Mouse (Mus musculus) lung, adult 10 weeks (tissue): Measurements from ENCODE around the gene Reln. TPM values are rescaled to one million over a fixed set of nuclear protein-coding genes. Genes with fewer than 3 reads are reported as not detected.

Experiments
- polyA plus RNA-seq: library from polyadenylated mRNA; stranded (reverse); fragments of 350-450 nt; fragmentation: Illumina TruSeq; extraction: RNeasy Lipid Tissue Mini Kit (QIAGEN cat#74804); gene quantifications from one replicate; pipeline ENCODE4 v1.2.3, GENCODE M21; 2014; ENCODE audit warnings: low read depth, low replicate concordance; ENCODE audit not compliant: insufficient read depth

Reln gene
- 3.8 TPM for polyA plus RNA-seq

DNA sequence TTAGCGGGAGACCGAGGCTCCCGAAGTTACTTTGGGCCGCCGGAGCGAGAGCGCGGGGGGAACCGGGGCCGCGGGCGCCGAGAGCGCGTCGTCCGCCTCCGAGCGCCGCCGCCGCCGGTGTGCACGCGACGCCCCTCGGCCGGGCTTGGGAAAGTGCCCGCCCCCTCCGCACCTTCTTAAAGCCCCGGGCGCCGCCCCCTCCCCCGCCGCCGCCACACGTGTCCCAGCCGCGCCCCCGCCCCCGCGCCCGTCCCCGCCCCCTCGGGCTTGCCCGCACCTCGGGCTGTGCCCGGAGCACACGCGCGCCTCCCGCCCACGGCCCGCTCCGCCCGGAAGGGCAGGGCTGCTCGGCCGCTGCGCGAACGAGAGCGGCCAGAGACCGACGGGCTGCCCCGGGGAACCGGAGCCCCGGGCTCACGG is at the start of gene Reln:
Gene Reln, minus strand, starts transcription at position 147 of the 420 bp plus-strand sequence.

DNA sequence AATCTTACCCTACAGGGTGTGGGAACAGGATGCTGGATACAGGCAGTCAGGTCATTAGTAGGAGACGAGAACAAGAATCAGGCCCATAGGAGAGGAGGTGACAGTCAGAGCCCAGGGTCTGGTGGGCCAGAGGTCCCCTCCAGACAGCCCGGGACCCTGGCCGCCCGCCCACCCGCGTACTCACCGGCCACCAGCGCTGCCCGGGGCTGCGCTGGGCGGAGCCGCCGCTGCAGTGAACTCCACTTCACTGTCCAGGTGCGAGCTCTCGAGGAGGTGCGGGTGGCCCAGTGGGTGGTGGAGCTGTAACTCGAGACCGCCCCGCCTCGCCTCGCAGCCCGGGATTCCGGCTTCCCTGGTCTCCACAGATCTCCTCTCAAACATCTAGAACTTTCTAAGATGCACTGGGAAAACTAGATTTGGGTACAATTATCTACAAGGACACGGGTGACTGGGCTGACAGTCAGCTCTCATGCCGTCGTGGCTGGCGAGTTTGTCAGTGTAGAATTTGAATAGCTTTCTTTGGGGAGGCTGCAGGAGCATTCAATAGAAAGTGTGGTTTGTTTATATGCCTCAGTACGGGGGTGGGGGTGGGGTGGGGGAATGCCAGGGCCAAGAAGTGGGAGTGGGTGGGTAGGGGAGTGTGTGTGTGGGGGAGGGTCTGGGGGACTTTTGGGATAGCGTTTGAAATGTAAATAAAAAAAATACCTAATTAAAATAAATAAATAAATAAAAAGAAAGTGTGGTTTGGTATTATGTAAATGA is 479.0 kb downstream of the Reln start, which contains the start of gene Slc26a5:
Gene Slc26a5, minus strand, starts transcription at position 259 of the 762 bp plus-strand sequence.

Other genes with a start within 250 kb of the Reln start
- gene Orc5, start 205.7 kb upstream of the Reln start, polyA plus RNA-seq = 12.0 TPM